Mouse (Mus musculus): ENCODE results near the gene I830077J02Rik. TPM values are rescaled to one million over a fixed set of nuclear protein-coding genes. Genes with fewer than 3 reads are reported as not detected.

I830077J02Rik gene
- polyA plus RNA-seq, 1 experiment from 2014 or later, result 0.49 TPM

GRCm38 (mm10) chr3:105876022-105876421, 56.4 kb downstream of the I830077J02Rik start:
- Histone ChIP-seq H3K9ac (replicated peaks; ENCODE audit: low read length) (no peak overlapping the region), H3K4me1 (ENCODE audit: control insufficient read depth, insufficient read depth, low read length) (no peaks in the 10 kb centered on the region), H3K4me2 (ENCODE audit: low read depth, low read length) (no peak overlapping the region), H3K9me3 (replicated peaks; ENCODE audit: control insufficient read depth, low read length) (no peaks in the 10 kb centered on the region), H3K27ac (replicated peaks; ENCODE audit: low read depth, low read length) (no peak overlapping the region), H3K27me3 (ENCODE audit: control insufficient read depth, insufficient read depth, low read length) (no peaks in the 10 kb centered on the region), H3K36me3 (replicated peaks; ENCODE audit: control insufficient read depth, insufficient read depth, low read depth, low read length) (no peaks in the 10 kb centered on the region), H3K4me3 (ENCODE audit: low read depth, low read length) (no peak overlapping the region)
- DNase-seq (ENCODE audit: low spot score) (no peak), ATAC-seq (replicated peaks; ENCODE audit: insufficient number of reproducible peaks, low FRiP score, low TSS enrichment, low read depth) (no peak)
- WGBS, result 71% methylated on average over 5 of the region's 5 CpGs

Other genes starting within 250 kb of the I830077J02Rik start
- gene Ddx20, start 245.1 kb downstream of the I830077J02Rik start, polyA plus RNA-seq (2014; fragmentation: Nextera tagmentation; extraction: Ambion mirVana), result 49.5 and 56.8 TPM in 2 replicates
- 0.80 and 1.3 TPM in 2 replicates for gene Inka2, start 228.1 kb downstream of the I830077J02Rik start, polyA plus RNA-seq (2014; fragmentation: Nextera tagmentation; extraction: Ambion mirVana)
- gene Rap1a, start 131.3 kb downstream of the I830077J02Rik start, polyA plus RNA-seq (2014; fragmentation: Nextera tagmentation; extraction: Ambion mirVana), result 68.2 and 88.7 TPM in 2 replicates
- gene Adora3, start 61.8 kb downstream of the I830077J02Rik start, polyA plus RNA-seq (2014; fragmentation: Nextera tagmentation; extraction: Ambion mirVana), result not detected in 2 replicates
- gene Tmigd3, start 61.8 kb downstream of the I830077J02Rik start, polyA plus RNA-seq (2014; fragmentation: Nextera tagmentation; extraction: Ambion mirVana), result 0.26 TPM in 1 of 2 replicates, not detected in the other
- gene Wdr77, start 26.7 kb upstream of the I830077J02Rik start, polyA plus RNA-seq (2014; fragmentation: Nextera tagmentation; extraction: Ambion mirVana), result 117 and 127 TPM in 2 replicates
- gene Atp5f1, start 27.4 kb upstream of the I830077J02Rik start, polyA plus RNA-seq (2014; fragmentation: Nextera tagmentation; extraction: Ambion mirVana), result 561 and 575 TPM in 2 replicates
- gene Ovgp1, start 41.0 kb upstream of the I830077J02Rik start, polyA plus RNA-seq (2014; fragmentation: Nextera tagmentation; extraction: Ambion mirVana), result 1.9 and 2.1 TPM in 2 replicates
- not detected in 2 replicates for gene Pifo, start 82.0 kb upstream of the I830077J02Rik start, polyA plus RNA-seq (2014; fragmentation: Nextera tagmentation; extraction: Ambion mirVana)
- 0.29 TPM in 1 of 2 replicates, not detected in the other for gene Chil5, start 100.2 kb upstream of the I830077J02Rik start, polyA plus RNA-seq (2014; fragmentation: Nextera tagmentation; extraction: Ambion mirVana)
- gene Chia1, start 180.6 kb upstream of the I830077J02Rik start, polyA plus RNA-seq (2014; fragmentation: Nextera tagmentation; extraction: Ambion mirVana), result not detected in 2 replicates
- not detected in 2 replicates for gene Chil3, start 234.9 kb upstream of the I830077J02Rik start, polyA plus RNA-seq (2014; fragmentation: Nextera tagmentation; extraction: Ambion mirVana)